Mouse (Mus musculus) liver, adult 2 months (tissue): Measurements from ENCODE around the gene Nrcam. TPM values are rescaled to one million over a fixed set of nuclear protein-coding genes. Genes with fewer than 3 reads are reported as not detected.

Source experiments
- DNase-seq: peaks from one replicate; pipeline ENCODE4 v3.0.0-alpha.2; 2011; ENCODE audit warnings: low read depth, low spot score; ENCODE audit errors: extremely low read depth
- H3K27ac ChIP-seq: fragments of 200-500 bp; replicated peaks from 2 replicates; pipeline ENCODE4 v1.5.1; 2012; ENCODE audit warnings: low read depth, mild to moderate bottlenecking, control low read depth, inconsistent platforms, low read length; ENCODE audit not compliant: insufficient read depth
- H3K27me3 ChIP-seq: fragments of 200-500 bp; 2 replicates; pipeline ENCODE4 v1.6.1; 2012; ENCODE audit warnings: mild to moderate bottlenecking, moderate library complexity, low read length, inconsistent platforms; ENCODE audit not compliant: control insufficient read depth, insufficient read depth
- H3K36me3 ChIP-seq: fragments of 200-500 bp; 2 replicates; pipeline ENCODE4 v1.6.1; 2012; ENCODE audit warnings: low read length, inconsistent platforms; ENCODE audit not compliant: control insufficient read depth, insufficient read depth
- H3K4me1 ChIP-seq: fragments of 200-500 bp; 2 replicates; pipeline ENCODE4 v1.6.1; 2011; ENCODE audit warnings: low read length; ENCODE audit not compliant: control insufficient read depth, insufficient read depth
- H3K4me3 ChIP-seq: fragments of 200-500 bp; 2 replicates; pipeline ENCODE4 v1.5.1; 2011; ENCODE audit warnings: low read depth, mild to moderate bottlenecking, control low read depth, low read length, moderate library complexity; ENCODE audit not compliant: insufficient read depth
- H3K79me2 ChIP-seq: fragments of 200-500 bp; 2 replicates; pipeline ENCODE4 v1.6.1; 2012; ENCODE audit warnings: inconsistent platforms, mild to moderate bottlenecking, low read length, moderate library complexity; ENCODE audit not compliant: control insufficient read depth, insufficient read depth
- H3K9ac ChIP-seq: fragments of 200-500 bp; 2 replicates; pipeline ENCODE4 v1.6.1; 2012; ENCODE audit warnings: low read depth, mild to moderate bottlenecking, control low read depth, inconsistent platforms, low read length
- CTCF ChIP-seq: fragments of 200-500 bp; IDR thresholded peaks from 2 replicates; pipeline ENCODE4 v1.5.1; 2011; ENCODE audit warnings: low read depth, low read length, control low read depth
- POLR2A ChIP-seq: fragments of 200-500 bp; IDR thresholded peaks from 2 replicates; pipeline ENCODE4 v1.6.1; 2011; ENCODE audit warnings: low read length, control low read depth; ENCODE audit not compliant: insufficient read depth; ENCODE audit errors: extremely low read depth
- WGBS: fragments of 180-500 bp; shearing (Covaris S2); methylation state at CpG from one replicate; pipeline ENCODE4 v1.1.7; 2018; 5-methylcytosine and 5-hydroxymethylcytosine counted together
- polyA plus RNA-seq: library from polyadenylated mRNA; depleted of rRNA; stranded (reverse); fragments of >200 nt; gene quantifications from 2 replicates; pipeline ENCODE4 v1.2.3, GENCODE M21; 2012
- total RNA-seq: library from RNA; depleted of rRNA; stranded (reverse); fragments of >200 nt; gene quantifications from 2 replicates; pipeline ENCODE4 v1.2.3, GENCODE M21; 2014

Gene Nrcam
- total and polyA plus RNA-seq, 2 experiments: not detected

DNA sequence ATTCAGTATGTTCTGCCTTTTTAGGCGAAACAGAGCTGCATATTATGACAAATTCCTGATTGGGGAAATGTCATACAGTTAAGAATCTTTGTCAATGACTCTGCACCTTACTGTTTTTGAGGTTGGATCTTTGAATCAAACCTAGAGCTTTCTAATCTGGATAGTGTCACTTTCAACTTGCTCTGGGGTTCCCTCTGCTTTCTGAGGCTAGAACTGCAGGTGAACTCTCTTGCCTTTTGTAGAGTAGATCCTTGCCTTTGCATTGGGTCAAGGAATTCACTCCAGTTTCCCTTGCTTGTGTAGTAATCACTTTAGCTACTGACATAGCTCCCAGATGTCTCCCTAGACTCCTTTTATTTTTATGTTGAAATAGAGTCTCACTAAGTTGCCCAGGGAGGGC is 123.1 kb downstream of the Nrcam start:
- Histone ChIP-seq H3K79me2 (no peaks in the 10 kb centered on the region), H3K36me3 (no peaks in the 10 kb centered on the region), H3K4me3 (no peak overlapping the region), H3K9ac (no peak overlapping the region), H3K27ac (no peak overlapping the region), H3K4me1 (no peaks in the 10 kb centered on the region), H3K27me3 (no peaks in the 10 kb centered on the region)
- 51% methylated on average over 1 of the region's 1 CpGs for WGBS
- no peak for DNase-seq
- TF ChIP-seq CTCF (no peak), POLR2A (no peak)

DNA sequence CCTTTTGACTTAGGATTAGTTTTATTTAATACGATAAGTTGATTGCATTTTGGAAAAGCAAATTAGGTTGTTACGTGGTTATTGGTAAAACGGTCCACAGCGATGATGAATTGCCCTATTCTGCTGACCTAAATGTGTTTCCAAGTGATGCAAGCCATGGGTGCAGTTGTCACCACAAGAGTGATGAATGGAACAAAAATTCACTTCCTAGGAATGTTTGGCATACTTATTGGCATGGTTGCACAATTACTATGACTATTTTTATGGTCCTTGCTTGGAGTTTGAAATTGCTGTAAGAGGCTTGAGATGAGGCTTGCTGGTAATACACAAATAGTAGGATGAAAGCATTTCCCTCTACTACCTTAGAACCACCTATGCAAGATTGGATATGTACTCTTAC is 125.1 kb downstream of the Nrcam start:
- no peak overlapping the region for H3K27ac ChIP-seq
- H3K36me3 ChIP-seq: no peaks in the 10 kb centered on the region
- no peaks in the 10 kb centered on the region for H3K27me3 ChIP-seq
- TF ChIP-seq CTCF: no peak
- TF ChIP-seq POLR2A: no peak
- H3K79me2 ChIP-seq: no peaks in the 10 kb centered on the region
- no peak for DNase-seq
- WGBS: 94% methylated on average over 4 of the region's 4 CpGs
- no peaks in the 10 kb centered on the region for H3K4me1 ChIP-seq
- no peak overlapping the region for H3K9ac ChIP-seq
- H3K4me3 ChIP-seq: no peak overlapping the region

DNA sequence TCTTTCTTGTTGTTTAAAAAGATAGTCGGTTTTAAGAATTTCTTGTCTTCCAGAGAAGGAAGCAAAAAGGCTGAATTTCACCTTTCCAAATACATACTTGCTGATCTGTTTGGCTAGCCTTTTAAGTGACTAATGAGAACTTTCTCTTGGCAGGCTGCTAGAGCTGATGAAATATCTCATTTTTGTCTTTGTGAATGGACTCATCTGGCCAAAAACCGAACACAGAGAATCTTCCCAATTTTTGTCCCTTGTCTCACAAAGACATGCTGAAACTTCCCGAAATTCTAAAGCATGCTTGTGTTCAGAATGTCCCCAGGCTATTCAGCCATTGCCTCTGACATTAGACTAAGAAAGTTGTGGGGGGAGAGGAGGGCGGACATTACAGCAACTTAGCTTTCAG is 129.3 kb downstream of the Nrcam start:
- DNase-seq: no peak
- WGBS: 76% methylated on average over 4 of the region's 4 CpGs
- no peaks in the 10 kb centered on the region for H3K36me3 ChIP-seq
- no peak overlapping the region for H3K4me3 ChIP-seq
- no peak overlapping the region for H3K9ac ChIP-seq
- no peaks in the 10 kb centered on the region for H3K79me2 ChIP-seq
- H3K27ac ChIP-seq: no peak overlapping the region
- no peaks in the 10 kb centered on the region for H3K4me1 ChIP-seq
- no peaks in the 10 kb centered on the region for H3K27me3 ChIP-seq
- TF ChIP-seq POLR2A (no peak), CTCF (no peak)

DNA sequence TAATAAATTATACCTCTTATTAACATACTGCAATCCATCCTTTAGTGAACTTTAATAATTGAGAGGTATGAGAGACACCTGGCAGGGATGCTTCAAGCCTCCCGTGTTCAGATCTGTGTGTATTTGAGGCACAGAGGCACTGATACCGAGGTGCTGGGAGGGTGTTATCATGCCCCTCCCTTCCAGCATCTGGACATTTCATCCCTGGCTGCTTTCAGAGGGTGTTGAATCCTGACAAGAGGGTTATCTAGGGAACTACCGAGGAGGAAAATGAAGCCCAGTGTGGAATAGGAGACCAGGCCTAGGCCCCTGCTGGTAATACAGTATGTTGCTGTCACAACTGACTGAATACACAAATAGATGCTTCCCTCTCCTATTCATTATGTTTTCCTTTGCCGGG is 133.8 kb downstream of the Nrcam start:
- no peaks in the 10 kb centered on the region for H3K4me1 ChIP-seq
- H3K9ac ChIP-seq: no peak overlapping the region
- no peaks in the 10 kb centered on the region for H3K36me3 ChIP-seq
- no peak overlapping the region for H3K27ac ChIP-seq
- no peaks in the 10 kb centered on the region for H3K27me3 ChIP-seq
- TF ChIP-seq CTCF: no peak
- TF ChIP-seq POLR2A: no peak
- DNase-seq: no peak
- H3K79me2 ChIP-seq: no peaks in the 10 kb centered on the region
- 73% methylated on average over 4 of the region's 4 CpGs for WGBS
- no peak overlapping the region for H3K4me3 ChIP-seq

DNA sequence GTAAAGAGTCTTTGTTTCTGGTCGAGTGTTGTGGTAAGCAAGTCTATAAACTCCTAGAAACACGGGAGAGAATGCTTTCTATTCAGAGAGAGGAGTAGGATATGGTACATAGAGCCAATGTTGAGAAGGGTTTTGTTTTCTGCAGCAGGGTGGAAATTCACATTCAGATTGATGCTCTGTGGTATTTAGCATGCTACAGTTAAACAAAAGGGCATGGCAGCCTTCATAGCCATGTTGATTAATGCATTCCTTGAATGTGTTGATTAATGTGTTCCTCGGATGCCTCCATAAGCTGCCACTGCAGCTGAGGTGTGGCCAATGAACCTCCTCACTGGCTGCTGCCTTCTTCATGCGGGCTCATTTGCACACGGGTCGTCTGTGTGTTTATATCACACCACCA is 134.3 kb downstream of the Nrcam start:
- H3K4me1 ChIP-seq: no peaks in the 10 kb centered on the region
- H3K9ac ChIP-seq: no peak overlapping the region
- no peaks in the 10 kb centered on the region for H3K27me3 ChIP-seq
- H3K79me2 ChIP-seq: no peaks in the 10 kb centered on the region
- TF ChIP-seq CTCF (no peak), POLR2A (no peak)
- no peak for DNase-seq
- no peak overlapping the region for H3K4me3 ChIP-seq
- 73% methylated on average over 6 of the region's 6 CpGs for WGBS
- H3K36me3 ChIP-seq: no peaks in the 10 kb centered on the region
- no peak overlapping the region for H3K27ac ChIP-seq

DNA sequence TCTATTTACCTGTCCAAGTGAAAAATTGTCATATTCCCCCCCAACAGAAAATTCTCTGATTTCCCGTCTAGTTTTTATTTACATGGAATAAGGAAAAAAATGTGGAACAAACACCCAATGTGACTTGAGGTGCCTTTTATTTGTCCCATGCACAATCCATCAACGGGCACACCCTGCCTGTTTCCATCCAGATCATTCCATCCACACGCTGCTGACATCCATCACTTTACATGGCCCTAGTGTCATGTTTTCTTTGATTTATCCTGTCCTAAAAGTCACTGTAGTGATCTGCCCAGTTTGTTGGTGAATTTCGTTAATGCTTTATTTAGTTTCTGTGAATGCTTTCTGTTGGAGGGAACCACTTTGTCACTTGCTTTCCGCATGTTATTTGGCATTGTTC is 142.4 kb downstream of the Nrcam start:
- Histone ChIP-seq H3K9ac (no peak overlapping the region), H3K4me1 (no peaks in the 10 kb centered on the region), H3K79me2 (no peaks in the 10 kb centered on the region), H3K36me3 (no peaks in the 10 kb centered on the region), H3K27ac (no peak overlapping the region), H3K27me3 (no peaks in the 10 kb centered on the region), H3K4me3 (no peak overlapping the region)
- DNase-seq: no peak
- 84% methylated on average over 5 of the region's 5 CpGs for WGBS
- TF ChIP-seq CTCF (no peak), POLR2A (no peak)
